Mouse (Mus musculus): Measurements from ENCODE around the gene Lix1l. TPM values are rescaled to one million over a fixed set of nuclear protein-coding genes. Genes with fewer than 3 reads are reported as not detected.

Gene Lix1l
- total RNA-seq (2021), result 32.9 and 50.0 TPM in 2 replicates
- long read RNA-seq, partial matches to known transcripts, result 1 of 5 reads
- long read RNA-seq, other reads (novel, unspliced or antisense), result 2 of 5 reads

DNA sequence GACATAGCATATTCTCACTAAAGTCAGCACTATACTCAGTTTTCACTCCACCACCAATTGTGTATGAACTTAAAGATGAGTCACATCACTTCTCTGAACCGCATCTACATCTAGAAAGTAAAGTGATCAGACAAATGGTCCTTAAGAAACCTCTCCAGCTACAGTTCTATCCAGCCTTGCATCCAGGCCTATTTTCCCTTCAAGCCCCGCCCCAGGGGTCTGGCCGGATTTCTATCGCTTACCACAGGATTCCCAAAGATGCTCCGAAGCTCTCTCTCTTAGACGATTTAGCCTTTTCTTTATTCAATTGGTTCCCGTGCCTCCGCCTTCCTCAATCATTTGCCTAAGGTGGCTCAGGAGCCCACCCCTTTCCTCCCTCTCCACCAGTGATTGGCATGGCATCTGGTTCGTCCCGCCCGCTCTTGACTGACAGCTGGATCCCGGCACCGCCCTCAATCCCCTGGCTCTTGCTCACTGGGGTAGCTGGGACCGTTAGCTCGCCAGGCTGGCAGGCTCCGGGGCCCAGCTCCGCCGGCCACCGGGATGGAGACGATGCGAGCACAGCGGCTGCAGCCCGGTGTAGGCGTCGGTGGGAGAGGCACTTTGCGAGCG, at the start of gene Lix1l:
Lix1l (plus strand) TSS at position 511 of the 612 bp plus-strand sequence.
- peak; percentile 89 for DNase-seq

DNA sequence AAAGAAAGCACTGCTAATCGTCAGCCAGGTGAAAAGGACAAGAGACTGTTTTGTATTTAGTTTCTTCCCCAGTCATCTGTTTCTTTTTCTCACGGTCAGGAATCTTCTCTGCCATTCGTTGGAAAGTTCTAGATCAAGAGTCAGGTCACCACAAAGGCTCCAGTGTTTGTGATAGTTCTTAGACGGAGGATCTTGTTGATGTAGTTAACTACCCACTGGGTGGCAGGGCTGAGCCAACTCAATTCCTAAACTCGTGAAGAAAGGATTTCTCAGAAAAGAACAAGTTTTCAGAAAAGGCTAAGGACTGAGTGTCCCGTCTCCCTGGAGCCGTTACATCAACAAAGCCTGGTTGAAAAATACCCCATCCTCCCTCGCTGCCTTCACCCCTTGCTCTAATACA, 49.7 kb upstream of the Lix1l start:
- DNase-seq, result peak; percentile 52

DNA sequence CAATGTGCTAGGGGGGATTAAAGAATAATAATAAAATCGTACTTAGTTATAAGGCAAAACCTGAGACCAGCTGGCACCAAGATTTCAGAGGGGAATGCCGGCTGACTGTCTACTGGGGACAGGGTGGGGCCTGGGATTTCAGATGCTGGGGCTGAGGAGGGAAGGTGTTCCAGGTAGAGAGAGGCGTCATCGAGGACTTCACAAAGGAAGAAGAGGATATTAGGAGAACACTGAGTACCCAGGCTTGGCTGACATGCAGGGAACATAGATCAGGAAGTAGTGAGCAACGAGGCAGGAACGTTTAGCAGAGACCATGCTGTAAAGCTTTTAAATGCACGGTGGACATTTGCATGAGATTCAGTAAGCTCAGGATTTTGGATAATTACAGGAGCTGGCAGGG, 49.1 kb upstream of the Lix1l start:
- no peak for DNase-seq

DNA sequence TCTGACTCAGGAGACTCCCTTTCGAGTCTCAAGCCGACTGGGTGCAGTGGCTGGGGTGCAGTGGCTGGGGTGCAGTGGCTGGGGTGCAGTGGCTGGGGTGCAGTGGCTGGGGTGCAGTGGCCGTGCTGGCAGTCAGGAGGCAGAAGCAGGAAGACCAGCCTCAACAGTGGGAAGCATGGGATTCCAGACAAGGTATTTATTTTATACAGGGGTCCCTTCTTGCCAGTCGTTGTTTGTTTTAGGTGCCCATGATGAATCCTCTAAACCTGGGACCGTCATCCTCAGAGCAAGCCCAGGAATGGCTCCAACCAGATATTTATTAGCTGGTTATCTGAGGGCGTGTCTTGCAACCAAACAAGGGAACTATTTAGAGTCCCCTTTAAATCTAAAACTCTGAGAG, 47.3 kb upstream of the Lix1l start:
- DNase-seq, result no peak

DNA sequence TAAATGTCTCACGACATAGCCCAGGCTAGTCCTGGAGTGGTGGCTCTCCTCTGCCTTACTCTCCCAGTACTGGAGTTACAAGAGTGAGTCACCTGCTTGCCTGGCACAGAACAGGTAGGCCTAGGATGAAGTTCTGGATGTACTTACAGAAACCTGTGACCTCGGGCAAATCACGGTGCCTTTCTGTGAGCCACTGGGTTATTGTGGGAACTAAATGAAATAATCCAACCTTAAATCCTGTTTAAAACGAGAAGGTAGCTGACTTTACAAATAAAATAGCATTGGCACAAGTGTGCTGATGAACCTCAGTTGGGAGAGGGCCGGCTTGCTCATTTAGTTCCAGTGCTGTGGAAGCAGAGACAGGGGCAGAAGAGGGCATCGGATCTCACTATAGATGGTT, 46.7 kb upstream of the Lix1l start:
- no peak for DNase-seq

DNA sequence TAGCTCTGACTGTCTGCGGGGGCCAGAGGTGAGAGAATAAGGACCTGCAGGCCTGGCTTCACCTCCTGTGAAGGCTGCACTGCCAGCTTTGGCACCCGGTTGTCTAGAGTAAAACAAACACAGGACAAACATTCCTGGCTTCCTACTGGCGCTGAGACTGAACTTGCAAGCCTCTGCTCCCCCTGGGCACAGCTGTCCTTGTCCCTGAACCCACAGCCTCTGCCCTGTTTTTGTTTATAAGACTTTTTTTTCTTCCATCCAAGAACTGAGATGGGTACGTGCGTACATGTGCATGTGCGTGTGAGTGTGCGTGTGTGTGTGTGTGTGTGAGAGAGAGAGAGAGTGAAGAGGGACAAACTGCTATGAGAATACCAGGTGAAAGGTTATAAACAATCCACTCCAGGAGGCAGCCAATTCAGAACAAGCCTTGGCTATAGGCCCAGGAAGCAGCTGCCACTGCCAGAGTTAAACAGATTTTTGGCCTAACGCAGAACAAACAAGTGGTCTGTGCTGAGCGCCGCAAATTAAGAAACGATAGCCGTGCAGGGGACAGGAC, 45.8 kb upstream of the Lix1l start:
- peak; percentile 55 for DNase-seq

DNA sequence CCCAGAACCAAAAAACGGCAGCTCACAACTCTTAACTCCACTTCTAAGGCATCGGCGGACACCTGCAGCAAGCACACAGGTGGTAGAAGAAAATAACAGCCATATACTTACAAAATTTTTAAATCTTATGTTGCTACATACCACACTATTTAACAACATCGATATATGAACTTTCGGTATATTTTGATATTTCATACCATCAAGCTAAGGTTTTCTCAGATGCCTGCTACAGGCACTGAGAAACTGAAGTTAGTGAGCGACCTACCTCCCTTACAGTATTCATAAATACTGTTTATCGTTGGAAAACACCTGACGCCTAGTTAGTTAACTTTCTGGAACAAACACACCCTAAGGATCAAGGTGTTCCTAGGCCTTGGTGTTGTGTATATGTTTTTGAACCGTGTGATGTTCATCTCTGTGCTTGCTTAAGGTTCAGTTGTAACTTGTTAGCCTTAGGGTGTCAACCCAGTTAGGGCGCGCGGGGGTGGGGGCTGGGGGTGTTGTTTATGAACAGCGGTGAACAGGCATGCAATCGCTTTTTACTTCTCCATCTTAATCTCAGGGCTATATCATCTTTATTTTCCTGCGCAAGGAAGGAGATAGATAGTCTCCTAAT, 44.8 kb upstream of the Lix1l start:
- no peak for DNase-seq

DNA sequence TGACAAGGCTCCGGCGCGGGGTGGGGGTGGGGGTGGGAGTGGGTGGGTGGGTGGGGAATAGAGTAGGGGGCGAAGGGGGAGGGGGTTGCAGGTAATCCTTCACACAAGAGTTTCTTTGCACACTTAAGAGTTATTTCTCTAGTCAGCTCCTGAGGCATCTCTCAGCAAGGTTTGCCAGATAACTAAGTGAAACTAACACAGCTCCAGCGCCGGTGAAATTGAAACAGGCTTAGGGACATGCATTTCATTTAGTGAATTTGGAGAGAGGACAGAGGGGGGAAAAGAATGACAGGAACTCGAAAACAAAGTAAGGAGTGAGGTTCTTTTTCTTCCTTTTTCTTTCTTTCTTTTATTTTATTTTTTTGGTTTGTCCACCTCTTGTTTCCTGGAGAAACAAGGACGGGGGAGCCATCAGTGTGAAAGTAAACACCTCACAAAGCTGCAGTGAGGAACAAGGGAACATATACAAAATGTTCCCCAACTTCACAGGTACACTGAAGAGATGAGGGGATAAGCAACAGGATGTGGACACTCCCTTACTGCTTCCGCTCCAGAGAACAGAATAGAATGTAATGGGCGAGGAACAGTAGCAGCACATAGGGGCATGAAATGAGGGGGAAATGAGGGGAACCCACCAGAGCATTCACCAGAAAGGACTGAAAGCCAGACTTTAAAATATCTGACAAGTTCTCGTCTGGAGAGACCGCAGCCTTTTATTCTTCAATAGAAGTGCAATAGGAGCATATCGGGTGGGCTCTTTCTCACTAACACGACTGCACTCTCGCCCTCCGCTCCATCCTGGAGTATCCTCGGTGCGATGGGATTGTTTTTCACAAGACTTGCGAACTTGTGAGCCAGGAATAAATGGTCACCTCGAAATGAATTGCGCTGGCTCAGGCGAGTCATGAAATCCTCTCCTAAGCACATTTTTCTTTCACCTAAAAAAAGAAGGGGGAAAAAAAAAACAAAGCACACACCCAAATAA, 44.0 kb upstream of the Lix1l start:
- DNase-seq, result no peak

DNA sequence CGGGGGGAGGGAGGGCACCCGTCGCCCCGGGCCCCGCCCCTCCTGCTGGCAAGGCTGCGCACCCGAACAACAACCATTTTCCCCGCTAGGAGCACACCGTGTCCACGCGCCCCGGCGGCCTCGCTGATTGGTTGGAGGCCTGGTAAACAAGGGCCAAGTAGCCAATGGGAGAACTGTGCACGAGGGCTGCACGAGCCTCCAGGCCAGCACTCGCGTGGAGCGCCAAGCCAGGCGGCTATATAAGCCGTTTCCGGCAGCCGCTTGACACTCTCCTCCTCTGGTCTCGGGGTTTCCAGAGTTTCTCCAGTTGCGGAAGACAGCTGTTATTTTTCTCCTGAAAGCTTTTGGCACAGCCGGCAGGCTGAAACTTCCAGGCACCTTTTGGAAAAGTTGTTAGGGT, 43.3 kb upstream of the Lix1l start, which contains the start of gene Txnip:
Txnip (plus strand) TSS at position 264 of the 400 bp plus-strand sequence.
- DNase-seq, result peak; percentile 100

DNA sequence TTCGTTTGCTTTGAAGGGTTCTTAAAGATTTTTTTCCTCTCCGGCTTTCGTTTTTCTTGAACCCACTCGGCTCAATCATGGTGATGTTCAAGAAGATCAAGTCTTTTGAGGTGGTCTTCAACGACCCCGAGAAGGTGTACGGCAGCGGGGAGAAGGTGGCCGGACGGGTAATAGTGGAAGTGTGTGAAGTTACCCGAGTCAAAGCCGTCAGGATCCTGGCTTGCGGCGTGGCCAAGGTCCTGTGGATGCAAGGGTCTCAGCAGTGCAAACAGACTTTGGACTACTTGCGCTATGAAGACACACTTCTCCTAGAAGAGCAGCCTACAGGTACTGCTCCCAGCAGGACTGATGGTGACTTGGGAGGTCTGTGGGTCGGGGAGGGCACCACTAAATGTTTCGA, 42.8 kb upstream of the Lix1l start:
- no peak for DNase-seq

DNA sequence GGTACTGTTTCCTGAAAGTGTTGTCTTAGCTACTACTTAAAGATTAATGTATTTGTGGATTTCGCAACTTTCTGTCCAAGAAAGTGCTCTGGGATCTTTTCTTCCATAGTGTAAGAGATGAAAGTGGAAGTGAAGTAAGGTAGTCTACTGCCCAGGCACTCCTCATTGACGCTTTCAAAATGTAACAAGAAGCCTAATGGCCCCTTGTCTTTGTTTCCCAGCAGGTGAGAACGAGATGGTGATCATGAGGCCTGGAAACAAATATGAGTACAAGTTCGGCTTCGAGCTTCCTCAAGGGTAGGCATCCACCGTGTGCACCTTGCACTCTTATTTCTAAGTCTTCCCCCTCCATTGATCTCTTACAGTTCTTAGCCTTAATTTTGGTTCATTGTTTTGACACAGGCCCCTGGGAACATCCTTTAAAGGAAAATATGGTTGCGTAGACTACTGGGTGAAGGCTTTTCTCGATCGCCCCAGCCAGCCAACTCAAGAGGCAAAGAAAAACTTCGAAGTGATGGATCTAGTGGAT, 42.2 kb upstream of the Lix1l start:
- DNase-seq, result no peak

DNA sequence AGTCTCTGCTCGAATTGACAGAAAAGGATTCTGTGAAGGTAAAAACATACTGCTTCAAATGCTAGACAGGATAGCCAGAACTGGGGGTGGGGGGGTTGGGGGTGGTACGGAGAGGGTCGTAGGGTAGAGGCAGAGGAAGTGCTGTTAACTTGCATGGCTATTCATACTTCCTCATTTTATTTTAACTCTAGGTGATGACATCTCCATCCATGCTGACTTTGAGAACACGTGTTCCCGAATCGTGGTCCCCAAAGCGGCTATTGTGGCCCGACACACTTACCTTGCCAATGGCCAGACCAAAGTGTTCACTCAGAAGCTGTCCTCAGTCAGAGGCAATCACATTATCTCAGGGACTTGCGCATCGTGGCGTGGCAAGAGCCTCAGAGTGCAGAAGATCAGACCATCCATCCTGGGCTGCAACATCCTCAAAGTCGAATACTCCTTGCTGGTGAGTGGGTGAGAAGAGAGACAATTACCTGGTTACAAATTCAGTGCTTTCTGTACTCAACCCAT, 41.5 kb upstream of the Lix1l start:
- DNase-seq, result no peak

DNA sequence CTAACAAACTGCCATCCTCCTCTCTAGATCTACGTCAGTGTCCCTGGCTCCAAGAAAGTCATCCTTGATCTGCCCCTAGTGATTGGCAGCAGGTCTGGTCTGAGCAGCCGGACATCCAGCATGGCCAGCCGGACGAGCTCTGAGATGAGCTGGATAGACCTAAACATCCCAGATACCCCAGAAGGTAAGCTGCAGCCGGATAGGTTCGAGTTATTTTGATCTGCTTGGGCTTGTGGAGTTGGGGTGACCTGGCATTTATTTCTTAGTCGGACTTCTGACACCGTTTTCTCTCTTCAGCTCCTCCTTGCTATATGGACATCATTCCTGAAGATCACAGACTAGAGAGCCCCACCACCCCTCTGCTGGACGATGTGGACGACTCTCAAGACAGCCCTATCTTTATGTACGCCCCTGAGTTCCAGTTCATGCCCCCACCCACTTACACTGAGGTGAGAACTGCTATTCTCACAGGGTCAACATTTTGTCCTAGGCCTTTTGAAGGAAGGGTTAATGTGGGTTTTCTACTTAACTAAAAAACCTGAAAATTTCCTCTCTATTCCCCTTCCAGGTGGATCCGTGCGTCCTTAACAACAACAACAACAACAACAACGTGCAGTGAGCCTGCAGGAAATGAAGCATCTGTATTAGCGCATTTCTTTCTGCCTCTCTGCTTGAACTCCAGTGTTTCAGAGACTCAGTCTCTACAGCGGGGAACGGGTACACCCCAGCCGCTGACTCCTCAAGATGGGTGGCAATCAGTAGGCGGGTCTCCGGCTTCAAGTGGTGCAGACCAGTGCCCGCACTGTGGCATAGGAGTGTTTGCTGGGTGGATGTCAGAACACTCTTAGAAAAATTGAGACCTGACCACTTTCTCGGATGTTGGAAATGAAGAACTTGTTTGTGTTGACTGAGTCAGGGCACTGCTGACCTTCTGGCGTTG, 40.8 kb upstream of the Lix1l start:
- no peak for DNase-seq

DNA sequence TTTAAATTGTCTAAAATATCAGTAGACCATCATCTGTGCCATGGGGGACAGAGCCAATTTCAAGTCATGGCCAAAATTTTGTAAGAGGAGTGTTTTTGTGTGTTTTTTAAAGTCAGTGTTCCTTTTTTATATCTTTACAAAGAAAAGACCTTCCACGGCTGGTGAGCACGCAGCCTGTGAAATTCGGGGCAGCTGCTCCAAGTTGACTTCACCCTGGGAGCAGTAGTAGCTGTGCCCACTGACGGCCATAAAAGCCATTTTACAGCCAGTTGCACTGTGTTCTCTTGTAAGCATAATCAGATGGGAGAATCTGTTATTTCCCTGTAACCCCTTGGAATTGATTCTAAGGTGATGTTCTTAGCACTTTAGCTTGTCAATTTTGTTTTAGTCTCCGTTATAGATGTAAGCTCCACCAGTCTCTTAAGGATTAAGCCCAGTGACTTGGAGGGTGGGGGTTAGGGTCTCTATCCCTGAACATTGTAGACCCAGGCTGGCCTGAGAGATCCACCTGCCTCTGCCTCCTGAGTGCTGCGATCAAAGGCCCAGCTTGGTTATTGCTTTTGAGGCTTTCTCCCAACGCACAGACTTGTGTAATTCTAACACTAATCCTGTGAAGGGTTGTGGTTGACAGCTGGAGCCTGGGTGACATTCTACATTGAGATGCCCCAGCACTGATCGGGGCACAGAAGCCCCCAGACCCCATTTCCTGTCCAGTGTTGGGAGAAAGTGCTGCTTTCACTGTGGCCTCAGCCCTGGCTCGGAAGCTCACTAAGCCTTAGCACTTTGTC, 39.9 kb upstream of the Lix1l start:
- DNase-seq, result no peak

DNA sequence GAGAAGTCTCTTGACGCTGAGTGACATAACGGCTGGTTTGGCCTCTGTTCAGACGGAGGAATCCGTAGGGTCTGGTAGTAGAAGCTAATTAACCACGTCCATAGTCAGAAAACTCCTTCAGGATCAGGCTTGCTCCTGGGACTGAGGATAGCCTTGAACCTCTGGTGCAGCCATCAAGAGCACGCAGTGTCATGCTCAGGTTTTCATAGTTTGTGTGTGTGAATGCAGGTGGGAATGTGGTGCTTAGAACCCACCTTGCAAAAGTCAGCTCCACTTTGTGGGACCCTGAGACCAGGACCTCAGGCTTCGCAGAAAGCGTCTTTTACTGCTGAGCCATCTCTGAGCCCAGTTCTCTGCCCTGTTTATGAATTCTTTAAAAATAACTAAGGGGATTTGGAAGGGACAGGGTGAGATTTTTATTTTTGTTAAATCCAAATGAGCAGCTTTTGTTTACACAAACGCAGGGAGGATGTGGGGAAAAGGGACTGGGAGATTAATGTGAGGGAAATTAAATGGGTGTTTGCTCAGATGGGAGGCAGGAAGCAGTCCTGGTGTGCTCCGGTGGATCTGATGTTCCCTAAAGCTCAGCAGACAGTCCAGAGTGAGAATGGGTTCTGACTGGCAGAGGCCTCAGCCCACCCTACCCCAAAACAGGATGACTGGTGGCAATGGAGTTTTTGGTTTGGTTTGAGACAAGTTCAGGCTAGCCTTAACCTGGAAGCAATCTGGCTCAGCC, 38.8 kb upstream of the Lix1l start:
- DNase-seq, result no peak

DNA sequence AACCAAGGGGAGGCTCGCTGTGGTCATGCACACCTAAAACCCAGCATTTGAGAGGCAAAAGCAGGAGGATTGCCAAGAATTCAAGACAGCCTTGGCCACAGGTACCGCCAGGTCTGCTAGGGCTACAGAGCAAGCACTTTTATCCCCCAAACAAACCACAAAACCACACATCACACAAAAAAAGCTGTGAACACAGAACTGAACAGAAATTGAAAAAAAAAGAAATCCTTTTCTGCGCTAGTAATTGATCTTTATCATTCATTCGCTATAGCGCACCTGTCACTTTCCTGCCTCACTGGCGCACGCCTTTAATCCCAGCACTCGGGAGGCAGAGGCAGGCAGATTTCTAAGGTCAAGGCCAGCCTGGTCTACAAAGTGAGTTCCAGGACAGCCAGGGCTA, 37.7 kb upstream of the Lix1l start:
- no peak for DNase-seq

DNA sequence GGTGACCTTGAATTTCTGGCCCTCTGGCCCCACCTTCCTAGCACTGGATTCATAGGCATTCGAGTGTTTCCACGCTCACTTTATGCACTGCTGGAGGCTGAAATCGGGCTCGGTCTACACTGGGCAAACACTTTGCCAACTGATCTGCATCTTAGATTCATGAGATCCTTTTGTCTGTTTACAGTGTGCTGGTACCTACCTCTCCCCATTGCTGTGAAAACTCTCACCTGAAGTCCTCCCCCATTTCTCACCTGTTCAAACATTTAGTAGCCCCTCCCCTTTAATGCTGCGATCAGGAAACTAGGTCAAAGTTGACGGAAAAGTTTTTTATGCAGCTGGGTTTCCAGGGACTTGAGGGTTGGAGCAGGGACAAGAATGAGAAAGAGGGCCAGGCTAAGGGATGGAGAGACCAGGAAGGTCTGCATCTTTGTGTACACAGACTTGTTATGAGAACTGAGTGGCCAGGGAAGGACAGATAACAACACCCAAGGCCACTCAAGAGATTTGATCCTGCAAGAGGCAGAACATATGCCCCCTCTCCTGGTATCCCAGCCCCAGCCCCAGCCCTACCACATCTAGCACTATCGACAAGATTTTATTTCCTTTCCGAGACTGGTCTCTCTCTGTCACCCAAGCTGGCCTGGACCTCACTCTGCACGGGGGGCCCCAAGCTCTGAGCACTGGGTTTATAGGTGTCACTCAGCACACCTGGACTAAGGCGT, 36.9 kb upstream of the Lix1l start:
- no peak for DNase-seq

DNA sequence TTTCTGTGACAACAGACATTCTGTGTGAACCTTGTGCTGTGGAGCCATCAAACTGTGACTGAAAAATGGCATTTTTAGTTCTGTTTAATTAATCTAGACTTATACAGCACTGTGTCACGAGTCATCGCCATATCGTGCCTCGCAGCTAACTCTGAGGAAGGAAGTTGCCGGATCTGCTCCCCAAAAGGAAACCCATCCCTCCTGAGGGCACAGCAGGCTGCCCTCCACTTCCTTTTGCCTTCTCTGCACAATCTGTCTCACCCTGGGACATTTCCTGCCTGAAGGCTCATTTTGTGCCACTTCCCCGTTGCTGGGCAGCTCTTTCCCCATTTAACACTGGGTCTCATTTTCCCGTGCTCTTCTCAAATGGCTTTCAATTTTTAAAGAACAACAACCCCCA, 36.3 kb upstream of the Lix1l start:
- no peak for DNase-seq

DNA sequence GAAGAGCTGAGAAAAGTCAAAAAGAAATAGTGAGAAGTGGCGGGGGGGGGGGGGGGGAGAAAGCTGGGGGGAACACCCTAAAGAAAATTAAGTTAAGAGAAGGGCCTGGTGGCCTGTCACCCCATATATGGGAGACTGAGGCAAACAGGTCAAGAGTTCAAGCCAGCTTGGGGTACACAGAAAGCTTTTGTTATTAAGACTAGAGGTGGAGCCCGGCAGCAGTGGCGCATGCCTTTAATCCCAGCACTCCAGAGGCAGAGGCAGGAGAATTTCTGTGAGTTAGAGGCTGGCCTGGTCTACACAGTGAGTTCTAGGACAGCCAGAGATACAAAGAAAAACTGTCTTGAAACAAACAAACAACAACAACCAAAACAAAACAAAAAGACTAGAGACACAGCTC, 35.8 kb upstream of the Lix1l start:
- no peak for DNase-seq
